Mouse (Mus musculus) MEL (cell line): Measurements from ENCODE around the gene Efs.

ENCODE experiments used
- CTCF ChIP-seq, 3 experiments: IDR thresholded peaks in 2 of 3; conservative IDR thresholded peaks in 1 of 3; 2 replicates each; pipeline ENCODE4 v1.5.1; 2011 to 2012; ENCODE audit warnings: low read length in 3 of 3, low read depth in 2 of 3, mild to moderate bottlenecking in 2 of 3, improper control_type of control experiment in 1 of 3, inconsistent platforms in 1 of 3, mixed read lengths in 1 of 3, moderate library complexity in 1 of 3; ENCODE audit not compliant: control insufficient read depth in 1 of 3, insufficient read depth in 1 of 3, poor library complexity in 1 of 3, severe bottlenecking in 1 of 3
- EP300 ChIP-seq, 2 experiments: IDR thresholded peaks; 2 replicates each; pipeline ENCODE4 v1.6.1; 2011; ENCODE audit warnings: improper control_type of control experiment in 2 of 2, low read length in 2 of 2, low read depth in 1 of 2, mild to moderate bottlenecking in 1 of 2
- GABPA ChIP-seq: IDR thresholded peaks from 2 replicates; pipeline ENCODE4 v1.6.1; 2012; ENCODE audit warnings: low read depth, mild to moderate bottlenecking, inconsistent platforms, low read length, improper control_type of control experiment, moderate library complexity
- KAT2A ChIP-seq: conservative IDR thresholded peaks from 2 replicates; pipeline ENCODE4 v1.6.1; 2012; ENCODE audit warnings: low read depth, low read length, improper control_type of control experiment, inconsistent platforms
- MAFK ChIP-seq: IDR thresholded peaks from 2 replicates; pipeline ENCODE4 v1.6.1; 2011; ENCODE audit warnings: low read depth, mild to moderate bottlenecking, low read length, improper control_type of control experiment, borderline replicate concordance
- MAX ChIP-seq: IDR thresholded peaks from 2 replicates; pipeline ENCODE4 v1.6.1; 2011; ENCODE audit warnings: low read length, improper control_type of control experiment
- NRF1 ChIP-seq: IDR thresholded peaks from 2 replicates; pipeline ENCODE4 v1.6.1; 2014; ENCODE audit warnings: low read depth, mild to moderate bottlenecking, inconsistent platforms, low read length, improper control_type of control experiment, moderate library complexity; ENCODE audit not compliant: poor library complexity, insufficient read depth, severe bottlenecking
- POLR2A ChIP-seq, 2 experiments: IDR thresholded peaks; 2 replicates each; pipeline ENCODE4 v1.6.1; 2011 to 2012; ENCODE audit warnings: low read length in 2 of 2, mild to moderate bottlenecking in 2 of 2, control low read depth in 1 of 2, improper control_type of control experiment in 1 of 2, low read depth in 1 of 2, moderate library complexity in 1 of 2; ENCODE audit not compliant: control insufficient read depth in 1 of 2, insufficient read depth in 1 of 2, poor library complexity in 1 of 2
- POLR2AphosphoS2 ChIP-seq: IDR thresholded peaks from 2 replicates; pipeline ENCODE4 v1.6.1; 2011; ENCODE audit warnings: low read length, improper control_type of control experiment
- TBP ChIP-seq: IDR thresholded peaks from 2 replicates; pipeline ENCODE4 v1.8.0; 2011; ENCODE audit warnings: low read depth, low read length, improper control_type of control experiment
- ZMIZ1 ChIP-seq: IDR thresholded peaks from 2 replicates; pipeline ENCODE4 v1.6.1; 2012; ENCODE audit warnings: low read depth, mild to moderate bottlenecking, inconsistent platforms, low read length, improper control_type of control experiment, moderate library complexity

GRCm38 (mm10) chr14:54937361-54938182 is 11.6 kb upstream of the Efs start:
- TF ChIP-seq TBP (no peak), KAT2A (no peak), GABPA (no peak), CTCF (IDR thresholded peaks at IDR 0.05 in 2 of 3, conservative IDR thresholded peaks at IDR 0.05 in 1 of 3; ENCODE audit: control insufficient read depth in 1 of 3, insufficient read depth in 1 of 3, low read depth in 2 of 3, low read length in 3 of 3, poor library complexity in 1 of 3, severe bottlenecking in 1 of 3) (no peak), MAX (no peak), MAFK (no peak), ZMIZ1 (no peak), NRF1 (no peak), POLR2A (IDR thresholded peaks at IDR 0.05; ENCODE audit: control insufficient read depth in 1 of 2, insufficient read depth in 1 of 2, low read depth in 1 of 2, low read length in 2 of 2, poor library complexity in 1 of 2) (no peak), EP300 (IDR thresholded peaks at IDR 0.05; ENCODE audit: low read depth in 1 of 2, low read length in 2 of 2) (no peak), POLR2AphosphoS2 (no peak)
